Mouse (Mus musculus): ENCODE results near the gene Gpr65.

DNA sequence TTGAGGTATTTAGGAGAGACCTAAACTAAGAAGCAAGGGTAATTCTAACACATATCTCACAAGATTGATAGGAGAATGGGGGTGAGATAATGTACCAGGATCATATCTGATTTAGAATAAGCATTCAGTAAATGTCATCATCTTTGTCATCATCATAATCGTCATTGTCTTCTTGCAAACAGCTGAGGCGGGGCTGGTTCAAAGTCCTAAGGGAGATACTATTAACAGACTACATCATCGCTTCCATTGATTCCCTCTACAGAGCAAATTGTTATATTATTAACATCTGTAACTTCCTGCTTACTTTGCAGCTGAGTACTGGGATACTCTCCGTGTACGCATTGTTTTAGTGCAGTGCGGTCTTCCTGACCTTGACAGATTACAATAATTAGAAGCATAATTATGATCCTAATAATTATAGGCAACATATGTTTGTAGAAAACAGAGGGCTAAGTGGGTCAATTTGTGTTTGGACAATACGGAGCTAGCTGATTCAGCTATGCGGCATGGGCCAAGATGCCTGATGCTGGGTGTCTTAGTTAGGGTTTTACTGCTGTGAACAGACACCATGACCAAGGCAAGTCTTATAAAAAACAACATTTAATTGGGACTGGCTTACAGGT lies 49.4 kb downstream of the Gpr65 start:
- TF ChIP-seq CTCF (IDR thresholded peaks at IDR 0.05 in 2 of 3, conservative IDR thresholded peaks at IDR 0.05 in 1 of 3; ENCODE audit: control insufficient read depth in 1 of 3, insufficient read depth in 1 of 3, low read depth in 2 of 3, low read length in 3 of 3, poor library complexity in 1 of 3, severe bottlenecking in 1 of 3) (no peak), GABPA (IDR thresholded peaks at IDR 0.05; ENCODE audit: low read depth, low read length) (no peak), RCOR1 (IDR thresholded peaks at IDR 0.05; ENCODE audit: low read depth, low read length) (no peak), SIN3A (IDR thresholded peaks at IDR 0.05; ENCODE audit: low read length) (no peak), POLR2A (IDR thresholded peaks at IDR 0.05; ENCODE audit: control insufficient read depth in 1 of 2, insufficient read depth in 1 of 2, low read depth in 1 of 2, low read length in 2 of 2, poor library complexity in 1 of 2) (no peak), POLR2AphosphoS2 (IDR thresholded peaks at IDR 0.05; ENCODE audit: low read length) (no peak), POLR2AphosphoS5 (IDR thresholded peaks at IDR 0.05; ENCODE audit: borderline replicate concordance, low read depth, low read length) (no peak), RAD21 (IDR thresholded peaks at IDR 0.05; ENCODE audit: low read depth, low read length) (no peak)
